ENCODE assay signal across 30 mouse cellular contexts in genomic region chr19:57987696-57988393, GRCm38 (mm10).
DNase-seq lines count a peak whose midpoint lies in the region; ATAC-seq lines count a peak whose summit lies in the region.
"Had no signal": no experiment of that assay in that cellular context is flagged by ENCODE, and none has a peak within 500 bp of the region (broad histone marks: within the 10 kb centered on the region; RNA-seq: fewer than 3 reads in every experiment).

No protein-coding gene starts in this region.

- no peak overlapping the region for H3K27ac ChIP-seq in midbrain, embryonic 14.5 days (replicated peaks; ENCODE audit: low read depth, low read length)
- H3K27ac ChIP-seq in midbrain, embryonic 11.5 days (ENCODE audit: low read depth, low read length): no peak overlapping the region
- peak overlapping the region; percentile 81 for H3K27ac ChIP-seq in forebrain, embryonic 13.5 days
- peak overlapping the region; percentile 37; the same call in 1 of the 2 replicates for H3K27ac ChIP-seq in neural tube, embryonic 15.5 days (replicated peaks)
- H3K27ac ChIP-seq: heart, embryonic 10.5 days; heart, embryonic 15.5 days; limb, embryonic 12.5 days; liver, embryonic 15.5 days; stomach, postnatal 0 days had no signal

- no peak for ATAC-seq in midbrain, embryonic 14.5 days (ENCODE audit: low FRiP score, low TSS enrichment)
- ATAC-seq in midbrain, embryonic 11.5 days (ENCODE audit: low FRiP score): no peak
- ATAC-seq in forebrain, embryonic 13.5 days: peak; percentile 25; the same call in 1 of the 2 replicates
- ATAC-seq in neural tube, embryonic 15.5 days (ENCODE audit: low FRiP score): no peak
- ATAC-seq: intestine, postnatal 0 days; Patski had no signal

- H3K9ac ChIP-seq in midbrain, embryonic 14.5 days (replicated peaks; ENCODE audit: low read length): no peak overlapping the region
- H3K9ac ChIP-seq in midbrain, embryonic 11.5 days (ENCODE audit: low read length): no peak overlapping the region
- H3K9ac ChIP-seq in forebrain, embryonic 13.5 days: no peak overlapping the region
- H3K9ac ChIP-seq in neural tube, embryonic 15.5 days (replicated peaks): no peak overlapping the region
- H3K9ac ChIP-seq: heart, embryonic 15.5 days; limb, embryonic 12.5 days; liver, embryonic 15.5 days; lung, embryonic 14.5 days had no signal

- H3K9me3 ChIP-seq in midbrain, embryonic 14.5 days (ENCODE audit: control insufficient read depth, low read length): no peaks in the 10 kb centered on the region
- H3K9me3 ChIP-seq in midbrain, embryonic 11.5 days (ENCODE audit: control insufficient read depth, low read length): no peaks in the 10 kb centered on the region
- H3K9me3 ChIP-seq in forebrain, embryonic 13.5 days (replicated peaks): no peaks in the 10 kb centered on the region
- no peaks in the 10 kb centered on the region for H3K9me3 ChIP-seq in neural tube, embryonic 15.5 days (replicated peaks)
- H3K9me3 ChIP-seq: heart, embryonic 10.5 days; heart, embryonic 15.5 days; limb, embryonic 12.5 days; liver, embryonic 15.5 days had no signal

- 83% methylated on average over 17 of the region's 17 CpGs for WGBS in midbrain, embryonic 14.5 days
- 91% methylated on average over 17 of the region's 17 CpGs for WGBS in midbrain, embryonic 11.5 days
- 57% methylated on average over 17 of the region's 17 CpGs for WGBS in forebrain, embryonic 13.5 days
- WGBS in neural tube, embryonic 15.5 days: 70% methylated on average over 17 of the region's 17 CpGs

- peaks cover 24% of the 10 kb centered on the region for H3K4me1 ChIP-seq in midbrain, embryonic 14.5 days (ENCODE audit: control insufficient read depth, insufficient read depth, low read length)
- H3K4me1 ChIP-seq in midbrain, embryonic 11.5 days (ENCODE audit: control insufficient read depth, insufficient read depth, low read length): peaks cover 14% of the 10 kb centered on the region
- peaks cover 58% of the 10 kb centered on the region for H3K4me1 ChIP-seq in forebrain, embryonic 13.5 days
- peaks cover 24% of the 10 kb centered on the region for H3K4me1 ChIP-seq in neural tube, embryonic 15.5 days
- H3K4me1 ChIP-seq: liver, embryonic 15.5 days had no signal

- H3K27me3 ChIP-seq in midbrain, embryonic 14.5 days (ENCODE audit: control insufficient read depth, insufficient read depth, low read length): no peaks in the 10 kb centered on the region
- H3K27me3 ChIP-seq in midbrain, embryonic 11.5 days (ENCODE audit: control insufficient read depth, insufficient read depth, low read length): no peaks in the 10 kb centered on the region
- no peaks in the 10 kb centered on the region for H3K27me3 ChIP-seq in forebrain, embryonic 13.5 days
- H3K27me3 ChIP-seq in neural tube, embryonic 15.5 days (replicated peaks): no peaks in the 10 kb centered on the region
- H3K27me3 ChIP-seq: heart, embryonic 15.5 days; limb, embryonic 12.5 days; liver, embryonic 15.5 days; Patski had no signal

- no peaks in the 10 kb centered on the region for H3K36me3 ChIP-seq in midbrain, embryonic 14.5 days (ENCODE audit: control insufficient read depth, insufficient read depth, low read length)
- no peaks in the 10 kb centered on the region for H3K36me3 ChIP-seq in midbrain, embryonic 11.5 days (ENCODE audit: control insufficient read depth, insufficient read depth, low read length)
- H3K36me3 ChIP-seq in forebrain, embryonic 13.5 days (ENCODE audit: poor library complexity, severe bottlenecking): no peaks in the 10 kb centered on the region; the same call in 1 of the 2 replicates
- H3K36me3 ChIP-seq in neural tube, embryonic 15.5 days: no peaks in the 10 kb centered on the region
- H3K36me3 ChIP-seq: heart, embryonic 10.5 days; heart, embryonic 15.5 days; limb, embryonic 12.5 days; liver, embryonic 15.5 days had no signal

- intact Hi-C loops in heart, postnatal 14 days (cut with DNase I): no loop called here

- peak; percentile 69 for DNase-seq in heart, adult 11 months
- no peak for DNase-seq in heart, postnatal 14 days
- peak; percentile 21 for DNase-seq in midbrain, embryonic 14.5 days
- DNase-seq in midbrain, embryonic 11.5 days (ENCODE audit: low spot score, missing footprints): no peak
- DNase-seq in spleen, postnatal 36 days (ENCODE audit: low spot score in 2 of 2): no peak
- no peak for DNase-seq in adrenal gland, postnatal 10 days
- DNase-seq: adrenal gland, postnatal 14 days; cerebellum, adult 11-12 months; cerebellum, postnatal 10 days; gastrocnemius, postnatal 14 days; heart, postnatal 36 days; kidney, adult 9 months; kidney, postnatal 14 days; layer of hippocampus, adult 9-11 months; lung, embryonic 14.5 days; lung, postnatal 14 days; right cerebral cortex, postnatal 14 days; spleen, adult 18-20 months; thymus, adult 18-20 months; thymus, postnatal 25 days had no signal

- H3K4me2 ChIP-seq in midbrain, embryonic 14.5 days (ENCODE audit: low read length): no peak overlapping the region
- H3K4me2 ChIP-seq in midbrain, embryonic 11.5 days: no peak overlapping the region
- H3K4me2 ChIP-seq in forebrain, embryonic 13.5 days: no peak overlapping the region
- no peak overlapping the region for H3K4me2 ChIP-seq in neural tube, embryonic 15.5 days
- H3K4me2 ChIP-seq: heart, embryonic 15.5 days; limb, embryonic 12.5 days; liver, embryonic 15.5 days; lung, embryonic 14.5 days had no signal

- H3K4me3 ChIP-seq in midbrain, embryonic 14.5 days (replicated peaks; ENCODE audit: low read depth, low read length): no peak overlapping the region
- no peak overlapping the region for H3K4me3 ChIP-seq in midbrain, embryonic 11.5 days (ENCODE audit: low read depth, low read length)
- H3K4me3 ChIP-seq in forebrain, embryonic 13.5 days: no peak overlapping the region
- H3K4me3 ChIP-seq in neural tube, embryonic 15.5 days (replicated peaks): no peak overlapping the region
- H3K4me3 ChIP-seq: erythroblast, embryonic 14.5 days; heart, embryonic 10.5 days; heart, embryonic 15.5 days; limb, embryonic 12.5 days; liver, embryonic 15.5 days had no signal

Comparison
In these comparisons a context has a peak if more than half of its experiments do, and no peak if none do; other contexts are left out.
1. DNase-seq: peak in heart, adult 11 months (single experiment) and midbrain, embryonic 14.5 days (single experiment); none in heart, postnatal 14 days (0 of 2), midbrain, embryonic 11.5 days (single experiment), spleen, postnatal 36 days (0 of 2) and adrenal gland, postnatal 10 days (single experiment).
2. H3K27ac ChIP-seq: peak in forebrain, embryonic 13.5 days (single experiment) and neural tube, embryonic 15.5 days (single experiment); none in midbrain, embryonic 14.5 days (single experiment) and midbrain, embryonic 11.5 days (single experiment).